Mouse (Mus musculus): ENCODE measurements at regions not wholly inside any gene's neighbourhood (a gene's known extent, or its start where the extent isn't known, plus 50 kb on each side); places are given as distances from the start of the nearest gene placed in this dataset.
"Not testable (repeated sequence)": the region's sequence is repeated elsewhere in the genome, so short reads cannot be mapped to it uniquely, and the experiment has no call there.

GRCm38 (mm10) chr13:28840142-28840541 lies 113.4 kb downstream of the Sox4 start:
- ATAC-seq (replicated peaks; ENCODE audit: insufficient number of reproducible peaks, insufficient read depth, low FRiP score, low read depth), result no peak
- Histone ChIP-seq H3K9me3 (replicated peaks) (no peaks in the 10 kb centered on the region), H3K4me1 (replicated peaks) (peaks cover 13% of the 10 kb centered on the region), H3K9ac (no peak overlapping the region), H3K36me3 (no peaks in the 10 kb centered on the region), H3K4me2 (no peak overlapping the region), H3K27me3 (no peaks in the 10 kb centered on the region), H3K4me3 (no peak overlapping the region), H3K27ac (no peak overlapping the region)
- whole genome bisulfite sequencing, result 59% methylated on average over 5 of the region's 5 CpGs

- ATAC-seq (replicated peaks; ENCODE audit: insufficient number of reproducible peaks, insufficient read depth, low FRiP score, low read depth), result no peak
- no peak overlapping the region for H3K9ac ChIP-seq
- no peaks in the 10 kb centered on the region for H3K27me3 ChIP-seq
- no peak overlapping the region for H3K4me2 ChIP-seq
- H3K27ac ChIP-seq, result no peak overlapping the region
- H3K4me1 ChIP-seq (replicated peaks), result peaks cover 13% of the 10 kb centered on the region
- no peak overlapping the region for H3K4me3 ChIP-seq
- H3K9me3 ChIP-seq (replicated peaks), result no peaks in the 10 kb centered on the region
- WGBS, result 46% methylated on average over 6 of the region's 6 CpGs
- no peaks in the 10 kb centered on the region for H3K36me3 ChIP-seq
Measured at GRCm38 (mm10) chr13:28839084-28839483, 114.4 kb downstream of the Sox4 start.

GRCm38 (mm10) chr13:28838216-28838615 lies 115.3 kb downstream of the Sox4 start:
- Histone ChIP-seq H3K27me3 (no peaks in the 10 kb centered on the region), H3K4me1 (replicated peaks) (peaks cover 13% of the 10 kb centered on the region), H3K4me3 (no peak overlapping the region), H3K36me3 (no peaks in the 10 kb centered on the region), H3K9ac (no peak overlapping the region), H3K27ac (no peak overlapping the region), H3K4me2 (no peak overlapping the region), H3K9me3 (replicated peaks) (no peaks in the 10 kb centered on the region)
- ATAC-seq (replicated peaks; ENCODE audit: insufficient number of reproducible peaks, insufficient read depth, low FRiP score, low read depth), result no peak
- WGBS, result 51% methylated on average over 3 of the region's 3 CpGs

- H3K9me3 ChIP-seq (replicated peaks); H3K27ac ChIP-seq; H3K9ac ChIP-seq; H3K27me3 ChIP-seq; H3K4me2 ChIP-seq; H3K36me3 ChIP-seq; H3K4me3 ChIP-seq; ATAC-seq (replicated peaks; ENCODE audit: insufficient number of reproducible peaks, insufficient read depth, low FRiP score, low read depth): not testable (repeated sequence)
- WGBS, result 87% methylated on average over 3 of the region's 3 CpGs
- H3K4me1 ChIP-seq (replicated peaks), result peaks cover 12% of the 10 kb centered on the region
Measured at GRCm38 (mm10) chr13:28837196-28837595, 116.3 kb downstream of the Sox4 start.

GRCm38 (mm10) chr13:28833700-28834065 lies 119.8 kb downstream of the Sox4 start:
- Histone ChIP-seq H3K9ac (no peak overlapping the region), H3K27me3 (no peaks in the 10 kb centered on the region), H3K36me3 (no peaks in the 10 kb centered on the region), H3K4me3 (no peak overlapping the region), H3K4me2 (no peak overlapping the region), H3K4me1 (replicated peaks) (peaks cover 12% of the 10 kb centered on the region), H3K9me3 (replicated peaks) (no peaks in the 10 kb centered on the region), H3K27ac (no peak overlapping the region; the same call in 1 of the 2 replicates)
- ATAC-seq (replicated peaks; ENCODE audit: insufficient number of reproducible peaks, insufficient read depth, low FRiP score, low read depth), result no peak
- 93% methylated on average over 1 of the region's 1 CpGs for whole genome bisulfite sequencing

GRCm38 (mm10) chr13:28832855-28833699 lies 120.4 kb downstream of the Sox4 start:
- H3K27me3 ChIP-seq, result no peaks in the 10 kb centered on the region

GRCm38 (mm10) chr13:28826284-28826683 lies 127.2 kb downstream of the Sox4 start:
- no peaks in the 10 kb centered on the region for H3K27me3 ChIP-seq
- no peak overlapping the region for H3K27ac ChIP-seq
- H3K4me3 ChIP-seq, result no peak overlapping the region
- WGBS, result 86% methylated on average over 7 of the region's 7 CpGs
- H3K9me3 ChIP-seq (replicated peaks), result no peaks in the 10 kb centered on the region
- H3K4me1 ChIP-seq (replicated peaks), result peaks cover 4% of the 10 kb centered on the region; the same call in 1 of the 2 replicates
- ATAC-seq (replicated peaks; ENCODE audit: insufficient number of reproducible peaks, insufficient read depth, low FRiP score, low read depth), result no peak
- H3K36me3 ChIP-seq, result no peaks in the 10 kb centered on the region
- no peak overlapping the region for H3K4me2 ChIP-seq
- H3K9ac ChIP-seq, result no peak overlapping the region

More at GRCm38 (mm10) chr13:28832855-28833699, 120.4 kb downstream of the Sox4 start:
- H3K4me1 ChIP-seq (replicated peaks), result peaks cover 9% of the 10 kb centered on the region
- H3K4me3 ChIP-seq, result no peak overlapping the region
- no peaks in the 10 kb centered on the region for H3K9me3 ChIP-seq (replicated peaks)
- H3K4me2 ChIP-seq, result peak overlapping the region; percentile 3; the same call in 1 of the 2 replicates
- no peaks in the 10 kb centered on the region for H3K36me3 ChIP-seq
- ATAC-seq (replicated peaks; ENCODE audit: insufficient number of reproducible peaks, insufficient read depth, low FRiP score, low read depth), result no peak
- no peak overlapping the region for H3K9ac ChIP-seq
- H3K27ac ChIP-seq, result no peak overlapping the region; the same call in 1 of the 2 replicates
- WGBS, result 37% methylated on average over 12 of the region's 12 CpGs

GRCm38 (mm10) chr13:28823985-28824384 lies 129.5 kb downstream of the Sox4 start:
- WGBS, result 45% methylated on average over 11 of the region's 11 CpGs
- Histone ChIP-seq H3K27me3 (no peaks in the 10 kb centered on the region), H3K4me3 (no peak overlapping the region), H3K9ac (no peak overlapping the region), H3K4me2 (no peak overlapping the region), H3K27ac (no peak overlapping the region), H3K4me1 (replicated peaks) (peaks cover 4% of the 10 kb centered on the region; the same call in 1 of the 2 replicates), H3K36me3 (no peaks in the 10 kb centered on the region), H3K9me3 (replicated peaks) (no peaks in the 10 kb centered on the region)
- no peak for ATAC-seq (replicated peaks; ENCODE audit: insufficient number of reproducible peaks, insufficient read depth, low FRiP score, low read depth)

GRCm38 (mm10) chr13:28823311-28823880 lies 130.1 kb downstream of the Sox4 start:
- 62% methylated on average over 9 of the region's 9 CpGs for WGBS

GRCm38 (mm10) chr13:28820868-28821533 lies 132.5 kb downstream of the Sox4 start:
- no peaks in the 10 kb centered on the region for H3K9me3 ChIP-seq (replicated peaks)
- H3K9ac ChIP-seq, result no peak overlapping the region
- no peak overlapping the region for H3K4me3 ChIP-seq
- no peak overlapping the region for H3K4me2 ChIP-seq
- no peak overlapping the region for H3K27ac ChIP-seq
- peaks cover 4% of the 10 kb centered on the region; the same call in 1 of the 2 replicates for H3K4me1 ChIP-seq (replicated peaks)
- H3K27me3 ChIP-seq, result no peaks in the 10 kb centered on the region
- 75% methylated on average over 15 of the region's 15 CpGs for WGBS
- ATAC-seq (replicated peaks; ENCODE audit: insufficient number of reproducible peaks, insufficient read depth, low FRiP score, low read depth), result no peak
- H3K36me3 ChIP-seq, result no peaks in the 10 kb centered on the region

More at GRCm38 (mm10) chr13:28823311-28823880, 130.1 kb downstream of the Sox4 start:
- no peaks in the 10 kb centered on the region for H3K9me3 ChIP-seq (replicated peaks)
- H3K36me3 ChIP-seq, result no peaks in the 10 kb centered on the region
- ATAC-seq (replicated peaks; ENCODE audit: insufficient number of reproducible peaks, insufficient read depth, low FRiP score, low read depth), result no peak
- no peak overlapping the region for H3K4me2 ChIP-seq
- no peaks in the 10 kb centered on the region for H3K27me3 ChIP-seq
- no peak overlapping the region for H3K4me3 ChIP-seq
- H3K27ac ChIP-seq, result no peak overlapping the region
- no peak overlapping the region for H3K9ac ChIP-seq
- H3K4me1 ChIP-seq (replicated peaks), result peaks cover 4% of the 10 kb centered on the region; the same call in 1 of the 2 replicates

GRCm38 (mm10) chr13:28814127-28814526 lies 139.4 kb downstream of the Sox4 start:
- Histone ChIP-seq H3K36me3 (no peaks in the 10 kb centered on the region), H3K4me3 (no peak overlapping the region), H3K27me3 (no peaks in the 10 kb centered on the region), H3K9me3 (replicated peaks) (no peaks in the 10 kb centered on the region), H3K9ac (no peak overlapping the region), H3K27ac (no peak overlapping the region), H3K4me2 (no peak overlapping the region), H3K4me1 (replicated peaks) (peaks cover 8% of the 10 kb centered on the region)
- no peak for ATAC-seq (replicated peaks; ENCODE audit: insufficient number of reproducible peaks, insufficient read depth, low FRiP score, low read depth)
- WGBS, result 67% methylated on average over 4 of the region's 4 CpGs

Measured in heart, embryonic 15.5 days (tissue).